Mouse (Mus musculus) heart, postnatal 0 days (tissue): ENCODE data around the gene Col4a1. TPM values are rescaled to one million over a fixed set of nuclear protein-coding genes. Genes with fewer than 3 reads are reported as not detected.

Experiments used
- ATAC-seq: fragments of 200-750 bp; cut with Nextera tagmentation; 2 replicates; pipeline ENCODE4 v1.8.0; 2017; ENCODE audit warnings: low read depth, moderate number of reproducible peaks, moderate library complexity; ENCODE audit not compliant: insufficient read depth
- DNase-seq: peaks from one replicate; pipeline ENCODE4 v3.0.0-alpha.2; 2016; ENCODE audit warnings: low spot score
- H3K27ac ChIP-seq: fragments of 300-500 bp; sonication (generic); 2 replicates; pipeline ENCODE4 v1.5.1; 2014; ENCODE audit warnings: low read depth, mild to moderate bottlenecking
- H3K27me3 ChIP-seq: fragments of 300-500 bp; sonication (generic); 2 replicates; pipeline ENCODE4 v1.6.1; 2014; ENCODE audit warnings: low read length, mixed read lengths; ENCODE audit not compliant: control insufficient read depth, insufficient read depth
- H3K36me3 ChIP-seq: fragments of 300-500 bp; sonication (generic); replicated peaks from 2 replicates; pipeline ENCODE4 v1.6.1; 2014; ENCODE audit warnings: low read length, mixed read lengths; ENCODE audit not compliant: control insufficient read depth, insufficient read depth
- H3K4me1 ChIP-seq: fragments of 300-500 bp; sonication (generic); 2 replicates; pipeline ENCODE4 v1.6.1; 2014; ENCODE audit warnings: antibody characterized with exemption; ENCODE audit not compliant: control insufficient read depth, insufficient read depth
- H3K4me2 ChIP-seq: fragments of 300-500 bp; sonication (generic); 2 replicates; pipeline ENCODE4 v1.6.1; 2014; ENCODE audit warnings: low read depth, mild to moderate bottlenecking, low read length, moderate library complexity
- H3K4me3 ChIP-seq: fragments of 300-500 bp; sonication (generic); 2 replicates; pipeline ENCODE4 v1.5.1; 2014; ENCODE audit warnings: low read depth, low read length
- H3K9ac ChIP-seq: fragments of 300-500 bp; sonication (generic); replicated peaks from 2 replicates; pipeline ENCODE4 v1.6.1; 2014; ENCODE audit warnings: low read depth, low read length, mixed read lengths
- H3K9me3 ChIP-seq: fragments of 300-500 bp; sonication (generic); replicated peaks from 2 replicates; pipeline ENCODE4 v1.6.1; 2016; ENCODE audit warnings: low read length; ENCODE audit not compliant: control insufficient read depth
- CTCF ChIP-seq: IDR thresholded peaks from 2 replicates; pipeline ENCODE4 v1.5.1; 2016; ENCODE audit warnings: antibody characterized with exemption, control low read depth, low read depth
- EP300 ChIP-seq: IDR thresholded peaks from 2 replicates; pipeline ENCODE4 v1.6.1; 2016; ENCODE audit warnings: antibody characterized with exemption, low read depth
- WGBS: fragments of 180-500 bp; shearing (Covaris S2); extraction: QIAGEN DNeasy Blood & Tissue Kit; methylation state at CpG from one replicate; pipeline ENCODE4 v1.1.7; 2014; 5-methylcytosine and 5-hydroxymethylcytosine counted together
- polyA plus RNA-seq: library from polyadenylated mRNA; unstranded; fragments of >200 nt; fragmentation: Nextera tagmentation; extraction: Ambion mirVana; gene quantifications from 2 replicates; pipeline ENCODE4 v1.2.1, GENCODE M21; 2015
- total RNA-seq: library from RNA; depleted of rRNA; stranded (reverse); fragments of >200 nt; gene quantifications from 2 replicates; pipeline ENCODE4 v1.2.3, GENCODE M21; 2014; ENCODE audit warnings: low replicate concordance

Gene Col4a1
- total and polyA plus RNA-seq, 2 experiments from 2014 or later: 191 to 921 TPM

DNA sequence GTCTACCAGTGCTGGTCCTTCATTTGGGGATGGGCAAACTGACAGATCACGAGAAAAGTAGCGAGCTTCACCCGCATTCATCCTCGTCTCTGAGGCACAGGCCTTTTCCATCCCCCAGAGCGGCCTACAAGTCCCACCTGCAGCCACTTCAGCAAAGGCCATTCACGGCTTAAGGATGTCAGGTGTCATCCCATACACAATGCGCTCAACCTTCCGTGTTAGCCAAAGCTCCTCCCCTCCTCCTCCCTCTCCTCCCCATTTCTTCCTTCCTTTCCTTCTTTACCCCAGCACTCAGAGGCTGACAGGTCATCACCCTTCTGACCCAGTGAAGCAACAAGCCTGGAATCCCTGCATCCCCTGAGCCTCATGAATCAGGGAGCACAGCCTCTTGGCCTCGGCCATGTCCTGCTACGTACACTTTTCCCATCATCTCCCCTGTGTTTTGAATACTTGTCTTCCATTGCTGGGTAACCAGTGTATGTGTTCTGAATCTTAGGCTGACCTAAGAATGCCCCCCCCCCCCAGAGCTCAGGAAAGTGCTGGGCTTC, 31.8 kb downstream of the Col4a1 start:
- no peaks in the 10 kb centered on the region for H3K9me3 ChIP-seq
- H3K4me1 ChIP-seq: peaks cover 65% of the 10 kb centered on the region
- peak overlapping the region; percentile 86 for H3K27ac ChIP-seq
- no peak for DNase-seq
- H3K4me3 ChIP-seq: no peak overlapping the region
- ATAC-seq: no peak
- H3K4me2 ChIP-seq: no peak overlapping the region
- no peaks in the 10 kb centered on the region for H3K27me3 ChIP-seq
- H3K9ac ChIP-seq: no peak overlapping the region
- 67% methylated on average over 10 of the region's 10 CpGs for WGBS
- TF ChIP-seq EP300 (no peak), CTCF (no peak)
- H3K36me3 ChIP-seq: no peaks in the 10 kb centered on the region

DNA sequence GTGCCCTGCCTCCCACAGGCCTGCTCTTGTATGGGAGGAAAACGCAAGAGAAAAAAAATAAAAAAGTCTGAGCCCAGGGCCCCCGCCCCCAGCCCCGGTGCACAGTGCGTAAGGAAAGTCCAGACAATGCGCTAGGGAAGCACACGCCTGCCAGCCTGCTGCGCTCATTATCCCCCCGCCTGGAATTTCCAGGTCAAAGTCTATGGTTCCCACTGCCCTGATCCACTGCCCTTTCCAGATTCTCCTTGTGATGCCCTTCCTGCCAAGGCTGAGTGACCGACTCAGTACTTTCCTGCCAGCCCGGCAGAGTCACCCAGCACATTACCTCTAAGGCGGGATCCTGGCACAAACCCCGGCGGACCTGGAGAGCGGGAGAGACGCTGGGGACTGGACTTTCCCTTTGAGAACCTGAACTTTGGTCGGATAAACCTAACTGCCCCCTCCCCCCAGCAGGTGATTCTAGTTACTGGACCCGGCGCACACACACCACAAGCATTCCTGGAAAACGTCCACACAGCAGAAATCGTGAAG, 33.3 kb downstream of the Col4a1 start:
- Histone ChIP-seq H3K4me3 (no peak overlapping the region), H3K36me3 (no peaks in the 10 kb centered on the region), H3K27ac (peak overlapping the region; percentile 86), H3K4me1 (peaks cover 70% of the 10 kb centered on the region), H3K27me3 (no peaks in the 10 kb centered on the region), H3K9ac (no peak overlapping the region), H3K4me2 (peak overlapping the region; percentile 47), H3K9me3 (no peaks in the 10 kb centered on the region)
- TF ChIP-seq CTCF (no peak), EP300 (peak; percentile 69)
- ATAC-seq (peak; percentile 45; the same call in 1 of the 2 replicates), DNase-seq (peak; percentile 68)
- 40% methylated on average over 20 of the region's 20 CpGs for WGBS

DNA sequence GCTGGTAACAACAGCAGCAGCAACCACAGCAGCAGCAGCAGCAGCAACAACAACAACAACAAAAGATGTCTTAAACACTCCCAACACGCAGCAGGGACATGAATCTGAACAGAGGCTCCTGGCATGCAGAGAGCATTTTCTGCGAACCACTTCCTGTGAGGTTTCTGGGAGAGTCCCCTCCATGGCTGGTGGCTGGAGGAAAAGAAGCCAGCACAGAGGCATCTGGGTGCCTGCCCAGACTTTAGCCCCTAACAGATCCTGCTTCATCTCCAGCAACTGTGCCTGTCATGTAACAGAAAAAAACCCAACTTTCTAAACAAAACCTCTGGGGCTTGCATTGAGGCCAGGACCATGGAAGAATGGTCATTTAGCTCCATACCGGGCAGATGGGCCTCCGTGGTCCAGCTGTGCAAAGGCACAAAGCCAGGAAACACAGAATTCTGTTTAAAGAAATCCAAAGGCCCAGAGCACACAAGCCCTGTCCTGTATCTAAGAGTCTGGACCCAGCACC, 34.5 kb downstream of the Col4a1 start:
- Histone ChIP-seq H3K4me2 (peak overlapping the region; percentile 13; the same call in 1 of the 2 replicates), H3K4me1 (peaks cover 70% of the 10 kb centered on the region), H3K9me3 (no peaks in the 10 kb centered on the region), H3K4me3 (no peak overlapping the region), H3K27ac (peak overlapping the region; percentile 86), H3K36me3 (no peaks in the 10 kb centered on the region), H3K9ac (no peak overlapping the region), H3K27me3 (no peaks in the 10 kb centered on the region)
- no peak for DNase-seq
- 28% methylated on average over 4 of the region's 4 CpGs for WGBS
- TF ChIP-seq CTCF: no peak
- no peak for TF ChIP-seq EP300
- 0 out of 2 replicates have a peak, but pooled peaks have one; percentile 21 for ATAC-seq

DNA sequence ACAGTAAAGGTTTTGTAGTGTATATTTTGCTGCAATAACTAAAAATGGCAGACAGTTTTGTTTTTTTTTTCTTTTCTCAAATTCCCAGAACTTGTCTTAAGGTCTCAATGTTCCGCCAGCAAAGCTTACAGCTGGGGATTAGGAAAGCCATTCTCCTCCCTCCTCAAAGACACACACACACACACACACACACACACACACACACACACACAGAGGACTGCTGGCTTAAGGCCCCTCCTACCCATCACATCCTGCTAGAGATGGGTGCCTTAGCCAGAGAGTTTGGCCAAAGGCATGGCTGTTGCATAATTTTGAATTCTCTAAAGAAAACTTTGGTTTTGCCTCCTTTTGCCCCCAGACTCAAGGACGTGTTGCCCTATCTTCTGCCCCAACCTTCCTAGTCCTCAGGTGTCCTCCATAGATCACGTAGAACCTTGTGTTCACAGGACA, 35.0 kb downstream of the Col4a1 start:
- ATAC-seq: no peak
- Histone ChIP-seq H3K9ac (no peak overlapping the region), H3K4me2 (no peak overlapping the region), H3K36me3 (no peaks in the 10 kb centered on the region), H3K27ac (peak overlapping the region; percentile 86), H3K4me1 (peaks cover 70% of the 10 kb centered on the region), H3K4me3 (no peak overlapping the region), H3K9me3 (no peaks in the 10 kb centered on the region), H3K27me3 (no peaks in the 10 kb centered on the region)
- no peak for DNase-seq
- WGBS: 60% methylated on average over 3 of the region's 3 CpGs
- TF ChIP-seq CTCF: no peak

DNA sequence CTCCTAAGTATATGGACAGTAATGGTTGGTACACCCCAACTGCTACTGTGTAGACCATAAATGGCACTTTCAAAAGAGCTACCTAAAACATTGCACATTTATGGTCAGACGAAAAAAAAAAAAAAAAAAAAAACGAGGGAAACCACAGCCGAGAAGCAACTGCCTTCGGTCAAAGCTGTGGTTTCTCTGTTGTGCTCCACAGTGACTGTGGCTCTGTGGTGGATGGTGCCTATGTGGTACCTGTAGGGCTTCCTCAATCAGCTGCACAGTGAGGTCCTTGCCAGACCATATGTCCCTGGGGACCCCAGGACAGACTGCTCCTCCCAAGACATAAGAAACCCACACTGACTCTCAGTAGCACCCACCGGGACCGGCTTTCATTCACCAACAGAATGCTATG, 36.3 kb downstream of the Col4a1 start:
- WGBS: 64% methylated on average over 6 of the region's 6 CpGs
- Histone ChIP-seq H3K27ac (no peak overlapping the region), H3K9me3 (no peaks in the 10 kb centered on the region), H3K4me3 (no peak overlapping the region), H3K4me2 (no peak overlapping the region), H3K4me1 (peaks cover 80% of the 10 kb centered on the region), H3K36me3 (no peaks in the 10 kb centered on the region), H3K9ac (no peak overlapping the region), H3K27me3 (no peaks in the 10 kb centered on the region)
- ATAC-seq (no peak), DNase-seq (no peak)
- TF ChIP-seq EP300 (no peak), CTCF (no peak)
